Comparison of ENCODE assay signal across 10 mouse cellular contexts in the genomic region with DNA sequence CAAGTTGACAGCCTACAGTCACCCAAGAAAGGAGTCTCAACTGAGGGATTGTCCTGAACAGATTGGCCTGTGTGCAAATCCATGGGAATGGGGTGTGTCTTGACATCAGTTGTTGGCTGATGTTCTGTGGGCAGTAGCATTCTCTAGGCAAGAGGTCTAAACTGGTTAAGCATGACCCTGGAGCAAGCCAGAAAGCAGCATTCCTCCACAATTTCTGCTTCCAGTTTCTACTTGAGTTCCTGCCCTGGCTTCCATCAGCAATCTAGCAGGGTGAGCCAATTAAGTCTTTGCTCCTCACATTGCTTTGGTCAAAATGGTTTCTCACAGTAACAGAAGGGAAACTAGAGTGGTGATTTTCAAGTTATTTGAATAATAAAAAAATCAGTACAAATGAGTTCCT.
"Had no signal": no experiment of that assay in that cellular context is flagged by ENCODE, and none has a peak within 500 bp of the region (broad histone marks: within the 10 kb centered on the region; RNA-seq: fewer than 3 reads in every experiment).

No protein-coding gene starts in this region.

- H3K9me3 ChIP-seq: midbrain, embryonic 13.5 days; midbrain, embryonic 15.5 days; neural tube, embryonic 12.5 days had no signal

- H3K27ac ChIP-seq: midbrain, embryonic 13.5 days; midbrain, embryonic 15.5 days; neural tube, embryonic 12.5 days had no signal

- H3K9ac ChIP-seq: lung, embryonic 14.5 days; midbrain, embryonic 13.5 days; midbrain, embryonic 15.5 days; neural tube, embryonic 12.5 days had no signal

- DNase-seq: lung, adult 18-20 months; lung, embryonic 14.5 days; lung, postnatal 10 days; lung, postnatal 4 days; right cerebral cortex, postnatal 14 days; right cerebral cortex, postnatal 4 days had no signal

- H3K4me3 ChIP-seq: midbrain, embryonic 13.5 days; midbrain, embryonic 15.5 days; neural tube, embryonic 12.5 days had no signal

- H3K36me3 ChIP-seq: midbrain, embryonic 13.5 days; midbrain, embryonic 15.5 days; neural tube, embryonic 12.5 days had no signal

- ATAC-seq: midbrain, embryonic 13.5 days; midbrain, embryonic 15.5 days had no signal

- H3K27me3 ChIP-seq: midbrain, embryonic 13.5 days; midbrain, embryonic 15.5 days; neural tube, embryonic 12.5 days had no signal

- H3K4me2 ChIP-seq: lung, embryonic 14.5 days; midbrain, embryonic 11.5 days; midbrain, embryonic 13.5 days; midbrain, embryonic 15.5 days; neural tube, embryonic 12.5 days had no signal

- H3K4me1 ChIP-seq: midbrain, embryonic 13.5 days; midbrain, embryonic 15.5 days; neural tube, embryonic 12.5 days had no signal
